Mouse (Mus musculus): ENCODE measurements around the gene Dnah10. TPM values are rescaled to one million over a fixed set of nuclear protein-coding genes. Genes with fewer than 3 reads are reported as not detected.
A peak's percentile ranks its signal among the peaks of the same experiment; 100 is the strongest.

The Dnah10 gene
- polyA plus RNA-seq (2015; fragmentation: Nextera tagmentation; extraction: Ambion mirVana) = 0.10 and 0.27 TPM in 2 replicates

DNA sequence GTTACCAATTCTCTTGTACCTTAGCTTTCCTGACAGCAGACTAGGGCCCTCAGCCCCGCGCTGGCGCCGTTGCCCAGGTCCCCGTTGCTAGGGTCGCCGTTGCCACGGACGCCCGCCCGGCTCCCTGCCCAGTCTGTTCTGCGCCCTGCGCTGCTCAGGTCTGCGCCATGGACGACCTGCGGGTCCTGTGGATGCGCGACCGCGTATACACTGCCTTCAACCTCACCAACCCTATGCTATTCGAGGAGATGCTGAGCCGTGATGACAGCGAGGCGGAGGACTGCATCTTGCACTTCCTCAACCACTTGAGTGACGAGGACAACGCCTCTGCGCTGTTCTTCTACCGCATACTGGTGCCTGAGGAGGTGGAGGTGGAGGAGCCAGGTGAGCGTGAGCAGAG is at the start of gene Dnah10:
TSS of gene Dnah10 (plus strand) at position 89 of the 400 bp plus-strand sequence.
- Histone ChIP-seq H3K27me3 (peaks cover 3% of the 10 kb centered on the region; the same call in 1 of the 2 replicates), H3K4me3 (replicated peaks) (no peak within 1 kb of the TSS), H3K9ac (no peak within 1 kb of the TSS), H3K4me1 (peaks cover 11% of the 10 kb centered on the region; the same call in 1 of the 2 replicates), H3K36me3 (peaks cover 44% of the 10 kb centered on the region), H3K9me3 (replicated peaks) (no peaks in the 10 kb centered on the region), H3K27ac (no peak within 1 kb of the TSS), H3K4me2 (peak within 1 kb of the TSS; percentile 26)
- 13% methylated on average over 29 of the region's 29 CpGs for WGBS
- peak; percentile 74; the same call in 1 of the 2 replicates for ATAC-seq (replicated peaks; ENCODE audit: low FRiP score)

DNA sequence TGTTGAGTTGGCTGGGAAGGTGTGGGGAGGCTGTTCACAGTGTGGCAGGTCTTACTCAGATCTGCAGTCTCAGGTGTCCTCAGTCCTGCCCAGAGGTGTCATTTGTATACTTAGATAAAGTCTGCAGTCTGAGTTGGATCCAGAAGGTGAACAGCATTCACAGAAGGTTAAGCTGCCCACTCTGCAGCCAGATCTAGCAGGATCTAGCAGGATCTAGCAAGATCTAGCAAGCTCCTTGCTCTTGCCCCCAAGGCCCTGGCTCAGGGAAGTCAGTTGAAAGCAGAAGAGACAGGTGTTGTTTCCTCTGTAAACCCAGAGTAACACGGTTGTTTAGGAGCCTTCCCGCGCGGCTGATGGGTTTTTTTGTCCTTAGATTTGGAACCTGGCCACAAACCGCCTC is 11.1 kb upstream of the Dnah10 start:
- WGBS = 82% methylated on average over 5 of the region's 5 CpGs
- Histone ChIP-seq H3K9ac (no peak overlapping the region), H3K9me3 (replicated peaks) (no peaks in the 10 kb centered on the region), H3K27me3 (no peaks in the 10 kb centered on the region), H3K27ac (no peak overlapping the region), H3K36me3 (peaks cover 83% of the 10 kb centered on the region), H3K4me3 (replicated peaks) (no peak overlapping the region), H3K4me1 (no peaks in the 10 kb centered on the region), H3K4me2 (no peak overlapping the region)
- no peak for ATAC-seq (replicated peaks; ENCODE audit: low FRiP score)

DNA sequence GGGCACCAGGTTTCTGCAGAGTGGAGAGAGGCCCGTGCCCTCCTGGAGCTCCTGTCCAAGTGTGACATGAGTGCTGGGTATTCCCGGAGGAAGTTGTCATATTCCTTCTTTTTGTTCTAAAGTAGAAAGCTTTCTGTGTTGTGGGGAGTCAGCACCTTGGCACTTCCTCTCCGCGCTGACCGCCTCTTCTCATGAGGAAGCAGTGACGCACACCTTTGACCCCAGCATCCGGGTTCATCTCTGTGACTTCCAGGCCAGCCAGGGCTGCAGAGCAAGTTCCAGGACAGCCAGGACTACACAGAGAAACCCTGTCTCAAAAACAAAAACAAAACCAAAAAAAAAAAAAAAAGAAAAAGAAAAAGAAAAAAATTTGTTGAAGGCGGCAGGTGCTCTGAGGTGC is 9.8 kb upstream of the Dnah10 start:
- no peak overlapping the region for H3K9ac ChIP-seq
- H3K4me2 ChIP-seq = no peak overlapping the region
- H3K27me3 ChIP-seq = no peaks in the 10 kb centered on the region
- no peaks in the 10 kb centered on the region for H3K9me3 ChIP-seq (replicated peaks)
- H3K4me1 ChIP-seq = no peaks in the 10 kb centered on the region
- peaks cover 97% of the 10 kb centered on the region for H3K36me3 ChIP-seq
- H3K4me3 ChIP-seq (replicated peaks) = no peak overlapping the region
- peak overlapping the region; percentile 3; the same call in 1 of the 2 replicates for H3K27ac ChIP-seq
- WGBS = 87% methylated on average over 8 of the region's 8 CpGs
- ATAC-seq (replicated peaks; ENCODE audit: low FRiP score) = no peak

DNA sequence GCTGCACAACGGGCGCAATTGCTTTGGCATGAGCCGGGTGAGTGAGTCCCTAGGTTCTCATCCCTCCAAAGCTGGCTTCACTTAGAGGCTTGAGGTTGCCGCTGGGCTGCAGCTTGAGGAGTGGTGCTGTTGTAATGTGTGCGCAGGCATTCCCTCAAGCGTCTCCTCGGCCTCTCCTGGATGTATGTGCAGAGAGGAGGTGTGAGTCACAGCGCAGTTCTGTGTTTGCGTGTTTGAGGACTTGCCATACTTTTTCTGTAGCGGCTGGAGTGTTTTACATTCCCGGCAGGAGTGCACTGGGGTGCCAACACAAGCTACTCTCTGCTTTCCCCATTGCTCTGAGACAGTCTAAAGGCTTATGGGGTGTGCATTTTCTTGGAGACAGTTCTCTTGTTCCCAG is 6.9 kb upstream of the Dnah10 start:
- 92% methylated on average over 11 of the region's 11 CpGs for WGBS
- Histone ChIP-seq H3K4me2 (no peak overlapping the region), H3K9me3 (replicated peaks) (no peaks in the 10 kb centered on the region), H3K4me1 (no peaks in the 10 kb centered on the region), H3K27me3 (no peaks in the 10 kb centered on the region), H3K27ac (no peak overlapping the region), H3K9ac (no peak overlapping the region), H3K4me3 (replicated peaks) (no peak overlapping the region), H3K36me3 (peaks cover 99% of the 10 kb centered on the region)
- ATAC-seq (replicated peaks; ENCODE audit: low FRiP score) = no peak

DNA sequence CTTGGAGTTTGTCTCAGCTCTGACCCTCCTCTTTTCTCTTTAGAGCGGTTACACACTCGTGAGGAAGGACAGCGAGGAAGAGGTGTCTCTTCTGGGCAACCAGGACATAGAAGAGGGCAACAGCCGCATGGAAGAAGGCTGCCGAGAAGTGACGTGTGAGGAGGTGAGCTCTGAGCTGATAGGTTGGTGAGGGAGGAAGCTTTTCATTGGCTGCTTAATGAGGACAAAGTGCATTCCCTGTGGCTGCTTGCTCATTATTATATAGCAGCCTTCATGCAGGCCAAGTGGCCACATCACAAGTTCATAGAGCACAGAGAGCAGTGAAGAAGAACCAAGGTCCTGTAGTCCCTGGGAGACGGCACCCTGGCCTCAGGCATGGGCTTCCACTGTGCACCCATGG is 6.5 kb upstream of the Dnah10 start:
- no peak for ATAC-seq (replicated peaks; ENCODE audit: low FRiP score)
- Histone ChIP-seq H3K36me3 (peaks cover 99% of the 10 kb centered on the region), H3K4me3 (replicated peaks) (no peak overlapping the region), H3K4me1 (no peaks in the 10 kb centered on the region), H3K9ac (no peak overlapping the region), H3K9me3 (replicated peaks) (no peaks in the 10 kb centered on the region), H3K27me3 (no peaks in the 10 kb centered on the region), H3K4me2 (no peak overlapping the region), H3K27ac (no peak overlapping the region)
- WGBS = 92% methylated on average over 7 of the region's 7 CpGs

DNA sequence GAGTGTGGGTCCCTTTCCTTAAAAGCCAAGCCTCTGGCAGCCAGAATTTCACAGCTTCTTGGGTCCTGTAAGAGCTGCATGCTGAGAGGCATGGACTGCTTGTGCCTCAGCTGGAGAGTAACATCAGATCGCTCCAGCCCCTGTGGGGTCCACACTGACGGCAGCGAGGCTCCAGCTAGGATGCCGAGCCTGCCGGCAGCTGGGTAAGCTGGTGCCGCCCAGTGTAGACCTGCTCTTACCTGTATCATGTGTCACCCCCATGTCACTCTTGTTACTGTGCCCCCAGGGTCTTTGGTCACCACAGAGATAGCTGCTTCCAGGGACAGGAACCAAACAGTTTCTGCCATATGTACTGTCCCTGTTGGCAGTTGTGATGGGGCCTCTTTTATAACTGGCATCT is 1.8 kb upstream of the Dnah10 start:
- Histone ChIP-seq H3K36me3 (peaks cover 62% of the 10 kb centered on the region), H3K4me2 (no peak overlapping the region), H3K9me3 (replicated peaks) (no peaks in the 10 kb centered on the region), H3K27me3 (0 out of 2 replicates have a peak, but pooled peaks cover 3% of the 10 kb centered on the region), H3K27ac (no peak overlapping the region), H3K9ac (no peak overlapping the region), H3K4me1 (peaks cover 5% of the 10 kb centered on the region; the same call in 1 of the 2 replicates), H3K4me3 (replicated peaks) (no peak overlapping the region)
- no peak for ATAC-seq (replicated peaks; ENCODE audit: low FRiP score)
- WGBS = 91% methylated on average over 6 of the region's 6 CpGs

DNA sequence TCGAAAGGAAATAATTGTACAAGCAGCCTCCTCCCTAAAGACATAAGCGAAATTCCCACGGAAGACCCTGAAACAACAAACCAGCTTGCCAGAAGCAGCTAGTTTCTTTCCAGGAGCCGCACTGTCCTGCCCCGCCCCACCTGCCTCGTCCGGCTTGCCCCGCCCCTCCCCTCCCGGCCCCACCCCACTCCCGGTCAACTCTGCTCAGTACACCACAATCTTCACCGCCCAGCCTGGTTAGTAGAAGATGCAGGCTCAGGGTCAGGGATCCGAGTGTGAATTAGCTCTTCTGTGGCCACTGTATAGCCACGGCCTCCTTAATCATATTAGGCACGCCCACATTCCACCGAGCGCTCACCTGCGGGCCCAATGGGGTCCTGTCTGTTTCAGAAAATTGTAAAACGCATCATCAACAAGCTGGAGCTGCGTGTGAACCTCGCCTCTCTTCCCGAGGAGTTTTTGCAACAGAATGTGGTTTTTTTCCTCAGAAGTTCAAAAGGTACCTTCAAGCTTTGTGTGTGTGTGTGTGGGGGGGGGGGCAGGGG is 4.8 kb downstream of the Dnah10 start:
- ATAC-seq (replicated peaks; ENCODE audit: low FRiP score) = peak; percentile 69
- 8% methylated on average over 21 of the region's 21 CpGs for WGBS
- 0 out of 2 replicates have a peak overlapping the region, but pooled peaks have one; percentile 17 for H3K9ac ChIP-seq
- peak overlapping the region; percentile 63 for H3K4me2 ChIP-seq
- peak overlapping the region; percentile 40 for H3K4me3 ChIP-seq (replicated peaks)
- H3K36me3 ChIP-seq = no peaks in the 10 kb centered on the region
- H3K27ac ChIP-seq = no peak overlapping the region
- peaks cover 3% of the 10 kb centered on the region; the same call in 1 of the 2 replicates for H3K27me3 ChIP-seq
- H3K9me3 ChIP-seq (replicated peaks) = no peaks in the 10 kb centered on the region
- peaks cover 10% of the 10 kb centered on the region; the same call in 1 of the 2 replicates for H3K4me1 ChIP-seq

DNA sequence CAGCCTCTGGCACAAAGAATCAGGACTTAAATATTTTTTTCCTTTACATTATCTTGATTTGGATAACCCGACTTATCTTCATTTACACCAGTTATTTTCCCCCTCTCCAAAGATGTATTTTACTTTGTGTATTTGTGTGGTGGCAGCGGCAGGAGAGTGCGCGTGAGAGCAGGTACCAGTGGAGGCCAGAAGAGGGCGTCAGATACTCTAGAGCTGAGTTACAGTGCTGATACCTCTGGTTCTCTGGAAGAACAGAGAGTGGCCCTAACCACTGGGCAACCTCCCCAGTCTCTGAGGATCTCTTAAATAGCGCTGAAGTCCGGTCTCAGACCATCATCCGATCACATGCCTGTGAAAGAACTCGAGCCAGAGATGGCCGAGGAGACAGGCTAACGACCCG is 9.1 kb downstream of the Dnah10 start:
- H3K4me3 ChIP-seq (replicated peaks) = no peak overlapping the region
- no peak overlapping the region for H3K27ac ChIP-seq
- no peaks in the 10 kb centered on the region; the same call in 1 of the 2 replicates for H3K27me3 ChIP-seq
- H3K4me2 ChIP-seq = no peak overlapping the region
- H3K9ac ChIP-seq = no peak overlapping the region
- H3K4me1 ChIP-seq = 0 out of 2 replicates have a peak, but pooled peaks cover 6% of the 10 kb centered on the region
- 84% methylated on average over 12 of the region's 12 CpGs for whole genome bisulfite sequencing
- H3K36me3 ChIP-seq = no peaks in the 10 kb centered on the region
- no peak for ATAC-seq (replicated peaks; ENCODE audit: low FRiP score)
- no peaks in the 10 kb centered on the region for H3K9me3 ChIP-seq (replicated peaks)

DNA sequence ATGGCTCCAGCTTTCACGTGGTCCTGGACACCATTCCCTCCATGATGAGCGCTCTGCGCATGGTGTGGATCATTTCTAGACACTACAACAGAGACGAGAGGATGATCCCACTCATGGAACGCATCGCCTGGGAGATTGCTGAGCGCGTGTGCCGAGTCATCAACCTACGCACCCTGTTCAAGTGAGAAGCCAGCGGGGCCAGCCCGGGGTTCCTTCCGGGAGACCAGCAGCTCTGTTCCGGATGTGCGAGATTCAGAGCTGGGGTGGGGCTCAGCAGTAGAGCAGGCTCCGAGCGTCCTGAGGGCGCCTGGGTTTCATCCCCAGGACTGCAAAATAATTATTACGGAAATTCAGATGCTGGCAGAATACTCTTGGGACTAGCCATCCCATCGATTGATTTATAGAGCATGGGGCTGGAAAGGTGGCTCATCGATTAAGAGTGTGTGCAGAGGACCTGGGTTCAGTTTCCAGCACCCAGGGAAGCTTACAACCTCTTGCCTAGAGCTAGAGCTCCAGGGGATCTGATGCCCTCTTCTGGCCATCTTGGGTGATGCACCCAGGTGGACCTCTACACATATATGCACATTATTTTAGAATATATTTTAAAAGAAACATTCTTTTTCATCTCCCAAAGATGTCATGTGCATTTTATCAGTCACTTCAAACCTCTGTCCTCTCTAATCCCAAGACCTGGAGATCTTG is 17.2 kb downstream of the Dnah10 start:
- Histone ChIP-seq H3K9ac (no peak overlapping the region), H3K27me3 (no peaks in the 10 kb centered on the region), H3K4me1 (no peaks in the 10 kb centered on the region), H3K36me3 (no peaks in the 10 kb centered on the region), H3K4me3 (replicated peaks) (no peak overlapping the region), H3K4me2 (no peak overlapping the region), H3K27ac (no peak overlapping the region), H3K9me3 (replicated peaks) (no peaks in the 10 kb centered on the region)
- WGBS = 96% methylated on average over 21 of the region's 21 CpGs
- no peak for ATAC-seq (replicated peaks; ENCODE audit: low FRiP score)

DNA sequence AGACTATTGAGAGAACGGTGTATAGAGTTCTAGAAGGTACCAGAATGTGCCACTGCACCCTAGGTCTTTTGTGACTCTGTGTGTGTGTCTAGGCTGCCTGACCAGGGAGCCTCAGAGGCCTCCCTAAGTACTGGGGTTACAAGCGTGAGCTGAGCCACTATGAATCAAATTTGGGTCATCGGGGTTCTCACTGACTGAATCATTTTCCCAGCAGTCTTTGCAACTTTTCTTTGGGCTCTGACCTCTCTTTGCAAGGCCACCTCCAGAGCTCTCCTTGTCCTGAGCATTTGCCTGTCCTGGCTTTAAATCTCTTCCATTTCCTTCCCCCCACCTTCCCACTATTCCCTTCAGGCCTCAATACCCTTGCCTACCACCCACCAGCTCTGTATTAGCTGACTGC is 19.0 kb downstream of the Dnah10 start:
- no peak for ATAC-seq (replicated peaks; ENCODE audit: low FRiP score)
- Histone ChIP-seq H3K27me3 (no peaks in the 10 kb centered on the region), H3K9me3 (replicated peaks) (no peaks in the 10 kb centered on the region), H3K4me3 (replicated peaks) (no peak overlapping the region), H3K4me2 (no peak overlapping the region), H3K36me3 (no peaks in the 10 kb centered on the region), H3K27ac (no peak overlapping the region), H3K9ac (no peak overlapping the region), H3K4me1 (no peaks in the 10 kb centered on the region)
- WGBS = 89% methylated on average over 3 of the region's 3 CpGs

DNA sequence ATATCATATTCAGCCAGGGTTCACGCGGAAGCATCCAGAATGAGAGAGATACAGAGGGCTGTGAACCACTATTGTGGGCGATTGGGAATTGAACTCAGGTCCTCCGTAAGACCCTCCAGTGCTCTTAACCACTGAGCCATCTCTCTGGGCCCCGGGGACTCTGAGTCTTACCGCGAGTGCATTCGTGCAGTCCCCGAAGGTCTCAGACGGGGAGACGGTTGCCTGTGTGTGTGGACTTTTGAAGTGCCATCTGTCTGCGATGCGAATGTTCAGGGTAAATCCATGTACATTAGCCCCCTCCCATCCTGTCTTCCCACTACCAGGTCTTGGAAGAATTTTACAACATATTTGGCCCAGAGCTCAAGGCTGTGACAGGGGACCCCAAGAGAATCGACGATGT is 21.3 kb downstream of the Dnah10 start:
- 91% methylated on average over 15 of the region's 15 CpGs for WGBS

DNA sequence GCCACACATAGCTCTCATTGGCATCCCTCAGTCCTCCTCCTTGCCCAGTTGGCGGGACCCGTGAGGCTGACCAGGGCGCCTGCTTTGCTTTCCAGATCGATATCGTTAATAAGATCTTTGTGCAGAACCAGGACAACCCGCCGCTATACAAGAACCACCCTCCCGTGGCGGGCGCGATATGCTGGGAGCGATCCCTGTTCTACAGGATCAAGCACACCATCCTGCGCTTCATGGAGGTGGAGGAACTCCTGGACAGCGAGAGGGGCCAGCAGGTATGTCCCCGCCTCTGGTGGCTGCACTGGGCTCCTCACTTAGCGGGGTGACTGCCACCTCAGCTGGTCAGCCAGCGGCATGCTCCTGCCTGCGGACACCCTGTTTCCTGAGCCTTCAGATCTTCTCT is 23.4 kb downstream of the Dnah10 start:
- H3K4me3 ChIP-seq (replicated peaks) = no peak overlapping the region
- no peak for ATAC-seq (replicated peaks; ENCODE audit: low FRiP score)
- H3K27ac ChIP-seq = no peak overlapping the region
- 85% methylated on average over 18 of the region's 18 CpGs for WGBS
- no peak overlapping the region for H3K4me2 ChIP-seq
- no peaks in the 10 kb centered on the region for H3K9me3 ChIP-seq (replicated peaks)
- no peaks in the 10 kb centered on the region for H3K27me3 ChIP-seq
- H3K9ac ChIP-seq = no peak overlapping the region
- no peaks in the 10 kb centered on the region for H3K36me3 ChIP-seq
- no peaks in the 10 kb centered on the region for H3K4me1 ChIP-seq

More for the DNA sequence above, 21.3 kb downstream of the Dnah10 start:
- H3K9me3 ChIP-seq (replicated peaks) = no peaks in the 10 kb centered on the region
- no peak overlapping the region for H3K4me2 ChIP-seq
- H3K4me1 ChIP-seq = no peaks in the 10 kb centered on the region
- H3K9ac ChIP-seq = no peak overlapping the region
- H3K36me3 ChIP-seq = no peaks in the 10 kb centered on the region
- no peak overlapping the region for H3K27ac ChIP-seq
- H3K27me3 ChIP-seq = no peaks in the 10 kb centered on the region
- no peak for ATAC-seq (replicated peaks; ENCODE audit: low FRiP score)
- H3K4me3 ChIP-seq (replicated peaks) = no peak overlapping the region

Measured in kidney, embryonic 15.5 days (tissue).